Mouse (Mus musculus) spleen, adult 2 months (tissue): Measurements from ENCODE around the gene Mthfs.

Experiments
- CTCF ChIP-seq: fragments of 200-500 bp; IDR thresholded peaks from 2 replicates; pipeline ENCODE4 v1.5.1; 2011; ENCODE audit warnings: mild to moderate bottlenecking, inconsistent platforms; ENCODE audit not compliant: insufficient read depth, insufficient read length, insufficient replicate concordance; ENCODE audit errors: extremely low read depth
- POLR2A ChIP-seq: fragments of 200-500 bp; IDR thresholded peaks from 2 replicates; pipeline ENCODE4 v1.6.1; 2011; ENCODE audit warnings: low read depth, low read length, inconsistent platforms

DNA sequence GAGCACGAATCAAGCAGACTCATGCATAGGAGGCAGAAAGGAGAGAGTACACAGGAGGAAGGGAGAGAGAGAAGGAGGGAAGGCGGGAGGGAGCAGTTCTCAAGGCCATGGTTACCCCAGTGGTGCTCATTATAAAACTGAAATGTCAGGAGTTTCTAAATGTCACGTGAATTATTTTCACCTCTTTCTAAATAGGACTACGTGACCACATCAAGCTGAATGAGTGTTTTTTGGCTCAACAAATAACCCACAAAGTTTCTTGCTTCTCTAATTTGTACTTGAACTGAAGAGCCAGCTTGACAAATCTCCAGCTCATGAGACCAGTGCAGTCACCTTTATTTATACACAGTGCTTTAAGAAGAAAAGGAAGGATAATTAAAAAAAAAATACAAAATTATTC is 56.6 kb downstream of the Mthfs start:
- TF ChIP-seq POLR2A (no peak), CTCF (no peak)
